8 mouse cellular contexts compared by ENCODE assay signal in genomic region chr11:98964616-98965415, GRCm38 (mm10). TPM values are rescaled to one million over a fixed set of nuclear protein-coding genes. Genes with fewer than 3 reads are reported as not detected.
DNase-seq lines count a peak whose midpoint lies in the region; ATAC-seq lines count a peak whose summit lies in the region.

No protein-coding gene starts in this region.

- no peak for DNase-seq in lung, postnatal 14 days
- peak; percentile 74 to 75 for DNase-seq in thymus, postnatal 10 days (ENCODE audit: low spot score in 2 of 2)
- no peak for DNase-seq in spleen, adult 18-20 months

- H3K4me2 ChIP-seq in lung, embryonic 16.5 days (ENCODE audit: low read depth, low read length), result peak overlapping the region; percentile 100
- peak overlapping the region; percentile 100 for H3K4me2 ChIP-seq in forebrain, embryonic 12.5 days
- H3K4me2 ChIP-seq in hindbrain, embryonic 12.5 days (replicated peaks), result peak overlapping the region; percentile 97
- H3K4me2 ChIP-seq in liver, embryonic 15.5 days, result peak overlapping the region; percentile 100

- no peak for ATAC-seq in lung, embryonic 16.5 days (ENCODE audit: low read depth)
- ATAC-seq in forebrain, embryonic 12.5 days (ENCODE audit: low FRiP score), result no peak
- ATAC-seq in hindbrain, embryonic 12.5 days (ENCODE audit: low FRiP score), result no peak
- no peak for ATAC-seq in liver, embryonic 15.5 days (ENCODE audit: insufficient read depth)
- no peak for ATAC-seq in megakaryocyte progenitor cell, adult 5-6 weeks (replicated peaks; ENCODE audit: poor library complexity)

- H3K4me1 ChIP-seq in lung, embryonic 16.5 days (replicated peaks; ENCODE audit: control insufficient read depth, insufficient read depth, low read length), result peaks cover 83% of the 10 kb centered on the region
- H3K4me1 ChIP-seq in forebrain, embryonic 12.5 days, result peaks cover 100% of the 10 kb centered on the region
- peaks cover 97% of the 10 kb centered on the region for H3K4me1 ChIP-seq in hindbrain, embryonic 12.5 days
- peaks cover 88% of the 10 kb centered on the region for H3K4me1 ChIP-seq in liver, embryonic 15.5 days (replicated peaks)

- peak overlapping the region; percentile 57 for H3K9ac ChIP-seq in lung, embryonic 16.5 days (ENCODE audit: low read length)
- peak overlapping the region; percentile 36 for H3K9ac ChIP-seq in forebrain, embryonic 12.5 days
- peak overlapping the region; percentile 86 for H3K9ac ChIP-seq in hindbrain, embryonic 12.5 days
- H3K9ac ChIP-seq in liver, embryonic 15.5 days, result no peak overlapping the region

- peak overlapping the region; percentile 76 for H3K4me3 ChIP-seq in lung, embryonic 16.5 days (ENCODE audit: low read length)
- peak overlapping the region; percentile 14; the same call in 1 of the 2 replicates for H3K4me3 ChIP-seq in forebrain, embryonic 12.5 days (replicated peaks)
- H3K4me3 ChIP-seq in hindbrain, embryonic 12.5 days, result peak overlapping the region; percentile 76
- no peak overlapping the region for H3K4me3 ChIP-seq in liver, embryonic 15.5 days (replicated peaks)

- WGBS in lung, embryonic 16.5 days, result 16% methylated on average over 15 of the region's 15 CpGs
- WGBS in forebrain, embryonic 12.5 days, result 23% methylated on average over 15 of the region's 15 CpGs
- 10% methylated on average over 15 of the region's 15 CpGs for WGBS in hindbrain, embryonic 12.5 days
- WGBS in liver, embryonic 15.5 days (ENCODE audit: insufficient replicate concordance), result 38% methylated on average over 15 of the region's 15 CpGs

- no peaks in the 10 kb centered on the region for H3K27me3 ChIP-seq in lung, embryonic 16.5 days (ENCODE audit: control insufficient read depth, insufficient read depth, low read depth, low read length)
- H3K27me3 ChIP-seq in forebrain, embryonic 12.5 days, result peaks cover 32% of the 10 kb centered on the region
- no peaks in the 10 kb centered on the region; the same call in 1 of the 2 replicates for H3K27me3 ChIP-seq in hindbrain, embryonic 12.5 days
- peaks cover 97% of the 10 kb centered on the region for H3K27me3 ChIP-seq in liver, embryonic 15.5 days

- H3K36me3 ChIP-seq in lung, embryonic 16.5 days (ENCODE audit: control insufficient read depth, insufficient read depth, low read length), result peaks cover 12% of the 10 kb centered on the region
- no peaks in the 10 kb centered on the region for H3K36me3 ChIP-seq in forebrain, embryonic 12.5 days (replicated peaks)
- H3K36me3 ChIP-seq in hindbrain, embryonic 12.5 days, result peaks cover 9% of the 10 kb centered on the region; the same call in 1 of the 2 replicates
- peaks cover 12% of the 10 kb centered on the region; the same call in 1 of the 2 replicates for H3K36me3 ChIP-seq in liver, embryonic 15.5 days (replicated peaks)

- H3K27ac ChIP-seq in lung, embryonic 16.5 days (ENCODE audit: low read length), result peak overlapping the region; percentile 95
- peak overlapping the region; percentile 73 for H3K27ac ChIP-seq in forebrain, embryonic 12.5 days
- peak overlapping the region; percentile 99 for H3K27ac ChIP-seq in hindbrain, embryonic 12.5 days
- peak overlapping the region; percentile 61; the same call in 1 of the 2 replicates for H3K27ac ChIP-seq in liver, embryonic 15.5 days (replicated peaks)

- H3K9me3 ChIP-seq in lung, embryonic 16.5 days (ENCODE audit: control insufficient read depth, low read length), result no peaks in the 10 kb centered on the region
- no peaks in the 10 kb centered on the region for H3K9me3 ChIP-seq in forebrain, embryonic 12.5 days
- no peaks in the 10 kb centered on the region for H3K9me3 ChIP-seq in hindbrain, embryonic 12.5 days (replicated peaks)
- no peaks in the 10 kb centered on the region for H3K9me3 ChIP-seq in liver, embryonic 15.5 days (replicated peaks)

RNA-seq across cellular contexts. Expression of gene Gjd3, which starts 18.0 kb away (rescaled TPM):
- polyA plus RNA-seq in lung, embryonic 16.5 days (2015; fragmentation: Nextera tagmentation; extraction: Ambion mirVana), result 0.31 TPM in 1 of 2 replicates, not detected in the other
- polyA plus RNA-seq in forebrain, embryonic 12.5 days (2016; fragmentation: Nextera tagmentation; extraction: Ambion mirVana), result 0.24 and 0.47 TPM in 2 replicates
- polyA plus RNA-seq in hindbrain, embryonic 12.5 days (2016; fragmentation: Nextera tagmentation; extraction: Ambion mirVana), result 0.88 and 1.1 TPM in 2 replicates
- not detected in 2 replicates for polyA plus RNA-seq in liver, embryonic 15.5 days (2015; fragmentation: Nextera tagmentation; extraction: Ambion mirVana)
- not detected in 2 replicates for total RNA-seq in megakaryocyte progenitor cell, adult 5-6 weeks (2015)
- total RNA-seq in megakaryocyte progenitor cell, adult 5-6 weeks (2017), result not detected in 2 replicates

RNA-seq across cellular contexts. Expression of gene Rara, which starts 37.2 kb away (rescaled TPM):
- 35.4 and 37.2 TPM in 2 replicates for polyA plus RNA-seq in lung, embryonic 16.5 days (2015; fragmentation: Nextera tagmentation; extraction: Ambion mirVana)
- 14.0 and 16.4 TPM in 2 replicates for polyA plus RNA-seq in forebrain, embryonic 12.5 days (2016; fragmentation: Nextera tagmentation; extraction: Ambion mirVana)
- polyA plus RNA-seq in hindbrain, embryonic 12.5 days (2016; fragmentation: Nextera tagmentation; extraction: Ambion mirVana), result 38.6 and 46.9 TPM in 2 replicates
- polyA plus RNA-seq in liver, embryonic 15.5 days (2015; fragmentation: Nextera tagmentation; extraction: Ambion mirVana), result 4.4 and 4.5 TPM in 2 replicates
- total RNA-seq in megakaryocyte progenitor cell, adult 5-6 weeks (2015), result 4.4 and 5.9 TPM in 2 replicates
- 1.6 and 2.2 TPM in 2 replicates for total RNA-seq in megakaryocyte progenitor cell, adult 5-6 weeks (2017)

RNA-seq across cellular contexts. Expression of gene Cdc6, which starts 57.2 kb away (rescaled TPM):
- 34.0 and 38.3 TPM in 2 replicates for polyA plus RNA-seq in lung, embryonic 16.5 days (2015; fragmentation: Nextera tagmentation; extraction: Ambion mirVana)
- polyA plus RNA-seq in forebrain, embryonic 12.5 days (2016; fragmentation: Nextera tagmentation; extraction: Ambion mirVana), result 38.0 and 43.1 TPM in 2 replicates
- polyA plus RNA-seq in hindbrain, embryonic 12.5 days (2016; fragmentation: Nextera tagmentation; extraction: Ambion mirVana), result 19.0 and 20.2 TPM in 2 replicates
- 54.6 and 58.0 TPM in 2 replicates for polyA plus RNA-seq in liver, embryonic 15.5 days (2015; fragmentation: Nextera tagmentation; extraction: Ambion mirVana)
- total RNA-seq in megakaryocyte progenitor cell, adult 5-6 weeks (2015), result 42.6 and 56.1 TPM in 2 replicates
- 40.7 and 44.1 TPM in 2 replicates for total RNA-seq in megakaryocyte progenitor cell, adult 5-6 weeks (2017)

RNA-seq across cellular contexts. Expression of gene Top2a, which starts 59.2 kb away (rescaled TPM):
- 257 and 270 TPM in 2 replicates for polyA plus RNA-seq in lung, embryonic 16.5 days (2015; fragmentation: Nextera tagmentation; extraction: Ambion mirVana)
- polyA plus RNA-seq in forebrain, embryonic 12.5 days (2016; fragmentation: Nextera tagmentation; extraction: Ambion mirVana), result 355 and 367 TPM in 2 replicates
- 195 and 199 TPM in 2 replicates for polyA plus RNA-seq in hindbrain, embryonic 12.5 days (2016; fragmentation: Nextera tagmentation; extraction: Ambion mirVana)
- polyA plus RNA-seq in liver, embryonic 15.5 days (2015; fragmentation: Nextera tagmentation; extraction: Ambion mirVana), result 182 and 184 TPM in 2 replicates
- 284 and 285 TPM in 2 replicates for total RNA-seq in megakaryocyte progenitor cell, adult 5-6 weeks (2015)
- total RNA-seq in megakaryocyte progenitor cell, adult 5-6 weeks (2017), result 584 and 646 TPM in 2 replicates

Comparison
In these comparisons a context has a peak if more than half of its experiments do, and no peak if none do; other contexts are left out.
1. DNase-seq: peak in thymus, postnatal 10 days (2 of 2); none in lung, postnatal 14 days (single experiment) and spleen, adult 18-20 months (0 of 2).
2. Peak in every context shown above with its lines, with median percentiles within 50 percentile points of each other: H3K27ac ChIP-seq and H3K4me2 ChIP-seq.